Mouse (Mus musculus) left cerebral cortex, postnatal 10 days (tissue): Measurements from ENCODE around the gene Txndc9. TPM values are rescaled to one million over a fixed set of nuclear protein-coding genes. Genes with fewer than 3 reads are reported as not detected.
"Not testable (repeated sequence)": the region's sequence is repeated elsewhere in the genome, so short reads cannot be mapped to it uniquely, and the experiment has no call there.

Source experiments
- DNase-seq, 2 experiments: peaks; one replicate each; pipeline ENCODE4 v3.0.0; 2021 to 2022; ENCODE audit warnings: low spot score in 2 of 2, mixed read lengths in 1 of 2; ENCODE audit errors: extremely low spot score in 1 of 2
- intact Hi-C: fragments of 180-260 bp; cut with DNase I; formaldehyde crosslinking; loops from one replicate; pipeline ENCODE4 v1.15.1; 2025
- total RNA-seq, 2 experiments: library from RNA; stranded (reverse); gene quantifications; 2 replicates each; pipeline ENCODE4 v1.2.3; 2021

Txndc9 gene
- total RNA-seq, 2 experiments from 2014 or later, result 59.2 to 61.1 TPM

GRCm38 (mm10) chr1:37985764-37986323, 11.8 kb downstream of the Txndc9 start:
- intact Hi-C loops, result loop anchor here (1.0 kb wide), 1 partner anchor 83 kb away; no protein-coding TSS in a partner anchor

DNA sequence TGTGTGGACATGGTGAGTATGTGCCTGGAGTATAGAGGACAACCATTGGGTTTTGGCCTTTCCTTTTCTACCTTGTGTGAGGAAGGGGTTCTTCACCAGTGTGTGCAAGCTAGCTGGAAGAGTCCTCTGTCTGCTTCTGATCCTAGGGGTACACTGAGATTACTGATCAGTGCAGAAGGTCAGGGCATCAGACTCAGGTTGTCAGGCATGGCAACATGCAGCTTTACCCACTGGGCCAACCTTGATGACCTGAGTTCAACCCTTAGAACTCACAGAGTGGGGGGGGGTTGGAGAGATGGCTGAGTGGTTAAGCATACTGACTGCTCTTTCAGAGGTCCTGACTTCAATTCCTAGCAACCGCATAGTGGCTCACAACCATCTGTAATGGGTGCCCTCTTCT, 13.4 kb downstream of the Txndc9 start:
- DNase-seq, result no peak
- intact Hi-C loops, result no loop called here

More at GRCm38 (mm10) chr1:37985764-37986323, 11.8 kb downstream of the Txndc9 start:
- DNase-seq, result peak; percentile 34 to 51

- intact Hi-C loops, result loop anchor here (10.0 kb wide), 1 partner anchor 53 kb away; no protein-coding TSS in a partner anchor
- no peak for DNase-seq
Measured at GRCm38 (mm10) chr1:37977303-37977702, 20.4 kb downstream of the Txndc9 start.

GRCm38 (mm10) chr1:37976666-37977065, 21.0 kb downstream of the Txndc9 start:
- intact Hi-C loops, result loop anchor here (10.0 kb wide), 1 partner anchor 52 kb away; no protein-coding TSS in a partner anchor
- not testable (repeated sequence) for DNase-seq

GRCm38 (mm10) chr1:37971520-37971919, 26.2 kb downstream of the Txndc9 start:
- DNase-seq, result no peak
- intact Hi-C loops, result loop anchor here (10.0 kb wide), 1 partner anchor 47 kb away; no protein-coding TSS in a partner anchor

DNA sequence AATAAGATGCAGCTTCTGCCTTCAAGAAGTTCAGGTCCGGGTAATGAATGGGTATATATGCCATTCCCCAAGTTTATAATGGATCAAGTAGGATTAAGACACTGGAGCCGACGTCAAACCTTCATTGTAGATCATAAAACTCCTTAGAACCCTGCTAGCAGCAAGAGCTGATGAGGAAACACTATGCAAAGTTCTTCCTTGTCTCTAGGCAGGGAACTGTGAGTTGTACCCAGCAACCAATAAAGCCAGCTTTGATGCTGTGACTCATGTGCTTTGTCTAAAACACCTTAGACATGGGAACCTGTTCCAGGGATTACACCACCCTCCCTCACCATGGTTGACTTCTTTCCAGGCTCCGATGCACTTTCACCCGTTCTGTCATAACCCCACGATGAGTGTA, 28.9 kb downstream of the Txndc9 start:
- intact Hi-C loops, result no loop called here
- no peak for DNase-seq

DNA sequence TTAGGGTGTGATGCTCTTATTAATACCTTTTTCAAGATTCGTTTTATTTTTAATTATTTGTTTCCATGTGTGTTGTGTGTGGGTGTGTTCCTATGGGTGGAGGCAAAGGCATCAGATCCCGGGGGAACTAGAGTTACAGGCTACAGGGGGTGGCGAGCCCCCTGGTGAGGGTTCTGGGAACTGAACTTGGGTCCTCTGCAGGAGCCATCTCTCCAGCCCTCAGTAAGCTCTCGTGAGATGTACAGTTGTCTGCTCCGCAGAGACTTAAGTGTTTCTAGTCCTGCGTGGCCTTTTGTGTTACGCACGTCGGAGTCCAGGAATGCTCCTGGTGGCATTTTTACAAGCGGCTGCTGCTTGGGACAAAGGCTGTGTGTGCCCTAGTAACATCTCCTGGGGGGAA, 32.1 kb downstream of the Txndc9 start:
- intact Hi-C loops, result no loop called here
- no peak for DNase-seq

DNA sequence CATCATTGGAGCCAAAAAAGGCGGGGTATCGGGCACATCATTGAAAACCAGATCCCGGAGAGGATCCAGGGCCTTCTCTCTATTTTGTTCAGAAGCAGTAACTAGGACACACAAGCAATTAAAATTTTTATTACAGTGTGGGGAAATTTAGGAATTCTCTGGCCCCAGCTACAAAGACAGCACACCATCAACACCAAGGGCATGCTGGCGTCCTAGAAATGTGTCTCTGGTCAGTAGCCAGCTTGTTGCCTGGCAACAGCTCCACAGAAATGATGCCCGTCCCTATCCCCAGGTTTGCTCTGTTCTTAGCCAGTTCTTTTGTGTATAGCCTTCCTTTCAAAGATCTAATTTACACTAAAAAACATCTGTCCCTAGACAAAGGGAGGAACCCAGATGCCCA, 38.2 kb downstream of the Txndc9 start:
- peak; percentile 27 to 34 for DNase-seq
- intact Hi-C loops, result no loop called here

DNA sequence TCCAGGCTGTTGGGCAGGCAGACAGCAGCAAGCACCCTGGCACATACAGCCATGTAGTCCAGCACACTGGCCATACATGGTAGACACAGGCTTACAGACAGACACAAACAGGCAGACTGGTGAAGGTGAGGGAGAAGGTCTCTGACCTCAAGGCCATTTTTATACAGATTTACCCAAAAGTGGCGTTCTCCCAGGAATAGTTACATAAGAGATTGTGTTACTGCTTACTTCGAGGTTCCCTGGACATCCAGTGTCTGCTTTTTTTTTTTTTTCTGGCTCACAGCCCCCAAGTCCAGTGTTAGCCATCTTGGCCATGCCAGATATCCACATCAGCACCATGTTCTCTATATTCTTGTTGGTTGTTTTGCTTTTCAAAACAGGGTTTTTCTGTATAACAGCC, 39.2 kb downstream of the Txndc9 start:
- DNase-seq, result no peak
- intact Hi-C loops, result no loop called here

DNA sequence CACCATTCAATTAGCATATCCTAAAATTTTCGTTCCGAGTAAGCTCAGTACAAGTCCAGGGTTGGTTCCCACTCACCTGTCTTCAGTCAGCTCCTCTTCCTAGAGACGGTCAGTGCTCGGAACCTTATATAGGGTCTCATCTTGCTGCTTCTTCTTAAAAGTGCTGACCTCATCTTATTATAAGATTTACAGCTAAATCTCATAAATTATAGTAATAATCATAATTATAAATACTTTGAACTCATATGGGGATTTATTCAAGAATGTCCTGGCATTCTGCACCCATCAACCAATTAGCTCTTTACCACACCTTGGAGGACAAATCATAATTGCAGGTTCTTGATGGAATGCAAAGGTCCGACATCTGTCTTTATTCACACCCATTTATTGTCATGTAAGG, 40.0 kb downstream of the Txndc9 start, which contains the start of gene Lyg1:
Gene Lyg1 (minus strand): TSS at position 101 of the 400 bp plus-strand sequence.
- no peak for DNase-seq
- intact Hi-C loops, result no loop called here

- intact Hi-C loops, result no loop called here
- DNase-seq, result peak; percentile 51 to 57
Measured at GRCm38 (mm10) chr1:37956690-37957431, 40.8 kb downstream of the Txndc9 start.

DNA sequence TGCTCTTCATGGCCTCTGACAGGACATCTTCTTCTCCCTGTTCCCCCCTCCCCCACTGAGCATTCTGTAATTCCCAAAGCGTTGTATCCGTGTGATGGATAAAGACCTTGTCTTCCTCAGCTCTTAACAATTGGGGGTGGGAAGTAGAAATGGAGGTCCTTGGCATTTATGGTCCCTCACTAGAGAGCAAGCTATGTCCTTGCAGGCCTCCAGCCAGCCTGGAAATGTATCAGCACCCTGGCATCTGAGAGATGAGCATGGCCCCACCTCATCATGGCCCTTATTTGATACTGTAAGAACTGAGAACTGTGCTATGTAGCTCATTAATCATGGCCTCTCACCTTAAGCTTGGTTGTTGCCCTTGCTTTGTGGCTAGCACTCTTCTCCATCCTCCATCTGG, 42.4 kb downstream of the Txndc9 start:
- intact Hi-C loops, result no loop called here
- DNase-seq, result no peak

DNA sequence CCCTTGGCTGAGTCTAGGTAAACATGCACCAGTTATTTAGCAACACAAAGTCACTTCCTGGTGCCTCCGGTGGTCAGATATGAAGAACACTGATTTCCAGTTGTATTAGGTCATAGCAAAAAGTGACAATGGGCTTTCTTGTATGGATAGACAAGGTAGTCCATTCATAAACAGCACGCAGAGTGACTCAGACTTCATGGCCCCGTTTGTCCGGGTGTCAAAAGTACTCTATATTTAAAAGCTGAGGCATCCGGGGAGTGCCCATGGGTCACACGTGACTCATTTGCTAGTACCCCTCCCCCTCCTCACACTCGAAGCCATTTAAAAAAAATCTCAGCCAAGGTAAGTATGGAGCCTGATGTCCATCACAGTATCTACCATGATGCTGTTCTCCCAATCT, 42.9 kb downstream of the Txndc9 start:
- intact Hi-C loops, result no loop called here
- no peak for DNase-seq

GRCm38 (mm10) chr1:37948906-37949305, 48.8 kb downstream of the Txndc9 start:
- intact Hi-C loops, result no loop called here
- DNase-seq, result no peak

Other genes with a start within 250 kb of the Txndc9 start
- 10 to 100 TPM; 13.8 to 14.4 TPM for gene Tsga10, start 131.5 kb downstream of the Txndc9 start, total RNA-seq
- gene Lipt1, start 126.2 kb downstream of the Txndc9 start, total RNA-seq, result 1 to 10 TPM; 8.8 to 9.7 TPM
- 1 to 10 TPM; 8.3 to 9.2 TPM for gene Mitd1, start 107.5 kb downstream of the Txndc9 start, total RNA-seq
- gene Mrpl30, start 107.4 kb downstream of the Txndc9 start, total RNA-seq, result 100 to 1,000 TPM; 160 to 165 TPM
- not detected for gene Lyg2, start 81.4 kb downstream of the Txndc9 start, total RNA-seq
- gene Lyg1, start 40.1 kb downstream of the Txndc9 start, total RNA-seq, result not detected
- gene Eif5b, start 117 bp upstream of the Txndc9 start, total RNA-seq, result 10 to 100 TPM; 34.8 to 44.9 TPM
- gene Rev1, start 131.9 kb upstream of the Txndc9 start, total RNA-seq, result 10 to 100 TPM; 37.9 to 38.9 TPM